Mouse (Mus musculus) activated CD4-positive, CD25-positive, alpha-beta regulatory T cell, adult 9 weeks (primary cell): ENCODE data around the gene Zc3h10. TPM values are rescaled to one million over a fixed set of nuclear protein-coding genes. Genes with fewer than 3 reads are reported as not detected.

Experiments
- polyA plus RNA-seq: library from polyadenylated mRNA; unstranded; fragments of 100-300 nt; shearing (Covaris generic); gene quantifications from one replicate; pipeline ENCODE4 v1.2.1, GENCODE M21; 2017

The Zc3h10 gene
- polyA plus RNA-seq, result 26.0 TPM

DNA sequence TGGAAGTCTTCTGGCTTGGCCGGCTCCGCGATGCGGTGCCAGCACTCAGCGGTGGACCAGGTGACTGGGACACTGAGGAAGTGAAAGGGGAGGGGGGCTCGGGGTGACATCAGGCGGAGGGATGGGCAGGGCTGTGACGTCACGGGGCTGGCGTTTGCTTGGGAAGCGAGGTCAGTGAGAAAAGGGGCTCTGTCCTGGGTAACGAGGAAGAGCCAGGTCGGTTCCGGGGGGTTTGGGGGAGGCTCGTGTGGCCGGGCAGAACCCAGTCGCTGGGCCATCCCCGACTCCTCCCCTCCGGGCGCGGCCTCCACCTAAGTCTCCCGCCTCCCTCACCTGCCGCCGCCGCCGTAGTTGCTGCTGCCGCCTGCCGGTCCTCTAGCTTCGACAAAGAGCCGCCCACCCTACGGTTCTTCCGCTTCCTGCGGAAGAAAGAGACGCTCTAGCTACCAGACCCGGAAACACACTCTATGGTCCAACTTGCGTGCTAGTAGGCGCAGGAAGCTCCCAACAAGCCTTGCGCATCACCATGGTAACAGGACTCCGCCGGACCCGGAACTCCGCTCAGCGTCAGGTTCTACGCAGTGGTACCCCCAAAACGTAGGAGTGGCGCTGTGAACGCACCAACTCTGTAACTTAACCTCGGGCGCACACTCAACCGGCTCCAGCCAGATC lies at the start of gene Zc3h10:
TSS of gene Zc3h10 (minus strand) at position 414 of the 672 bp plus-strand sequence.

DNA sequence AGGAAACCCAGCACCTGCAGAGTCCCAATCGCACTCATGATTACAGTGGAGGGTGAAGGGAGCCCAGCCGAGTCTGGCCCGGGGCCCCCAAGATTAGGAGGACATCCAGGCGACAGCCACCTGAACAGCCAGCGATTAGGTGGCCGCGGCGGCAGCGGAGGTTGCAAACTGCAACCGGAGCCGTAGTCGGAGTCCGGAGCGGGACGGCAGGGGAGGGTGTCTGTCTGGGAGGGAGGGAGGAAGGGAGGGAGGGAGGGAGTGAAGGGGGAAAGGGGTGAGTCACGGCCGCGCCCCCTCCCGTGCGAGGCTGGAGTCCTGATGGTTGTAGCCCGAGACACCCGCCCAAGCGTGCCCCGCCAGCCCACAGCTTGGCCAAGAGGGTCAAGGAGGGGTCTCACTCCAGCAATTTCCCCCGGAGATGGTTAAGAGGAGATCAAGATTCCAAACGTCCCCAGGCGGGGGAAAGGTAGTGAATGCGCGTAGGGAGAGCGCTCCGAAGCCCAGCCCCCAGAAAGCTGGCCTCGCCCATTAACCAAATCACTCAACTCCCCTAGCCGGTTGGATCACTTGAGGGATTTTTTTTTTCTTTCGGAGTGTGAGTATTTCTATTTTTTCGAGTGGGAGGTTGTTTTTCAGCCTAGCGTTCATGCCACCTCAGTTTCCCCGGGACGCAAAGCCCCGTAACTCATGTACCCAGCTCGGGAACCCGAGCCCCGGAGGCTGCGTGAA lies 42.1 kb upstream of the Zc3h10 start, which contains the start of gene Erbb3:
TSS of gene Erbb3 (minus strand) at position 189 of the 729 bp plus-strand sequence.

DNA sequence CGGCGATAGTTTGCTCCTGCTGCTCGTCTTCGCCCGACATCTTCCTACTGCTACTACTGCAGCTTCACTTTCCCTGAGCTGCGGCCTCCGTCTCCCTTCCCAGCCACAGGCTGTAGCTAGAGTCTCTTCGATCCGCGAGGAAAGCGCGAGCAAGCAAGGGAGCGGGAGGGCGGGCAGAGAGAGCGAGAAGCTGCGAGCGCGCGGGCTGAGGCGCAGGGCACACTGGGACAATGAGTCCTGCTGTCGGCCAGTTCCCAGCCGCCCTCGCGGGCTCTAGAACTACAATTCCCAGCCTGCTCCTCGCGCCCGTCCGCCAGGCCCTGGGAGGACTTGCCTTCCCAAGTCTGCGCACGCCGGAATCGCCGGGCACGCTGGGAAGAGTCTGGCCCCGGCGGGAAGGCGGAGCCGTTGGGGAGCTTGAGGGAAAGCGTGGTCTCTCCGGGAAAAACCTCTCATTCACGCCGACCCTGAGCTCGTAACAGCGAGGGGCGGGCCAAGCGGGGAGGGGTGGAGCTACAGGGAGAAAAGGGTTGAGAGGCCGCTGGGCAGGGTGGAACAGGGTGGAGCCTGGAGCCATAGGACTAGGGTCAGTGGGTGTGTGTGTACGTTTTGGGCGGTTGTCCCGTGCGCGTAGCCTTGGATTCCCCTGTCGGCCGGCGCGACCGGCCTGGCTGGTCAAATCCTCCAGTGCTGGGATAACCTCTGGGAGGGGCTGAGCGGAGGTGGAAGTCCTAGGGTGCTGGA lies 18.4 kb upstream of the Zc3h10 start, which contains the start of gene Pa2g4:
TSS of gene Pa2g4 (minus strand) at position 200 of the 744 bp plus-strand sequence.

DNA sequence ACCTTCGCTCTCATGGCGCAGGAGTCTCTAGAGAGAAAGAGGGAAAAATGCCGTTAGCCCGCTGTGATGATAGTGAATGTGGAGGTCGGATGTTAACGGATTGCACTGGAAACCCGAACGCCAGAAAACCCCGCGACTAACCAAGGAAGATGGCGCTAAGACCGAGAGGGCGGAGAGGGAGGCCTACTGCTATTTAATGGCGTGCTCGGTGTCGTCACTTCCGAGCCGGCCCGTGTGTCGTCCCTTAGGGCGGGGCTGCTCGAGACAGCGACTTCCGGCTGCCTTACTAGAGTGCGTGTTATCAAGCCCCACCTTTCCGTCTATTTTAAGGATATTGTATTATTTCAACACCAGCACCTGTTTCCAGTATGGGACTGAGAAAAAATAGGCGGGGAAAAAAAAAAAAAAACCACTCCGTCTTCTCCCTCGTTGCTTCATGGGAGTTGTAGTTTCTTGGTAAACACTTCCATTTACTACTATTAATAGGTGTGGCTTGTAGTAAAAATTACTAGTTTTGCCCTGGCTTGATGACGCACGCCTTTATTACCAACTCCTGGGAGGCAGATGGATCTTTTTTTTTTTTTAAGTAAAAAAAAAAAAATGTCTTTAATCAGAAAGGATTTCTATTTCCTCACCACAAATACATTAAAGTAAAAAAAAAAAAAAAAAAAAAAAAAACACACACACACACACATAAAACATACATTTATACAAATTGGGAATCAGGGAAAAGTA lies 1.5 kb upstream of the Zc3h10 start, which contains the start of gene Rpl41:
TSS of gene Rpl41 (minus strand) at position 359 of the 735 bp plus-strand sequence.

DNA sequence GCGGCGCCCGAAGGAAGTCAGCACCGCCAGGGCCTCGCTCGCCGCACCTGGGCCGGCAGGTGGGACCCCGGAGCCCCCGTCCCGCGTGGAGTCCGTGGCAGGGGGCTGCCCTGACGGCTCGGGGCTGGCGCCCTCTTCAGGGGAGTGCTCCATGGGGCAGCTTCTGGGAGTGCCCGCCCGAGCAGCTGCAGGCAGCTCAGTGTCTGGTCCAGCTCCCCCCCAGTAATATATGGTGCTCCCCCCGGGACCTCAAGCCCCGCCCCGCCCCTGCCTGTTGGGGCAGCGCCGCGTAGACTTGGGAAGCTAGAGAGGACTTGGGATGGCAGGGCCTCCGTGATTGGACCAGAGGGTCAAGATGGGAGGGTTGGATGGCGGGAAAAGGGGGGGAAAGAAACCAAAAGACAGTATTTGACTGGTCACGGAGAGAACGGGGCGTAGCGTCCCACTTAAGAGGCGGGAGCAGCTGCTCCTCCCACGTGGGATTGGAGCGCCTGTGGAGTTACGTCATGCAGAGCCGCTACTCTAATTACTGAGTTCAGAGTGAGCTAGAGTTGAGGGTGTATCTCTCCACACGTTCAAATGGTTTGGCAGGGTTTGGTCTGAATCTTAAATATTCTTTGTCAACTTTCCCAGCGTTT lies 21.8 kb downstream of the Zc3h10 start, which contains the start of gene Esyt1:
TSS of gene Esyt1 (minus strand) at position 201 of the 638 bp plus-strand sequence.

DNA sequence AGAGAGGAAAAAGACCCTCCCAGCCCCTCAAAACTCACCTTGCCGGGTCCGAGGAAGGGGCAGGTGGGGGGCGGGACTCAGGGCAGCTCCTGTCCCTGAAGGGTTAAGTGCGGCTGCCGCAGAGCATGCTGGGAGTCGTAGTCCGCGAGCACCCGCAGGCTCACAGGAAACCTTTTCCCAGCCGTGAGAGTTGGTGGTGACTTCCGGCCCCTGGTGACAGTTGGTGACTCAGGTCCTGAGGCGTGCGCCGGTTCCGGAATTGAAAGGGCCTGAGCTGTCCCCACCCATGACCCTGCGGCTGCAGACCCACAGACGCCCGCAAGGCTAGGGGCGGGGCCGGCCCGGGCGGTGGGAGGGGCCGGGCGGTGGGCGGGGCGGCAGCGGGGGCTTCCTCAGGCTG lies 49.0 kb downstream of the Zc3h10 start, which contains the start of gene Myl6b:
TSS of gene Myl6b (minus strand) at position 96 of the 400 bp plus-strand sequence.

DNA sequence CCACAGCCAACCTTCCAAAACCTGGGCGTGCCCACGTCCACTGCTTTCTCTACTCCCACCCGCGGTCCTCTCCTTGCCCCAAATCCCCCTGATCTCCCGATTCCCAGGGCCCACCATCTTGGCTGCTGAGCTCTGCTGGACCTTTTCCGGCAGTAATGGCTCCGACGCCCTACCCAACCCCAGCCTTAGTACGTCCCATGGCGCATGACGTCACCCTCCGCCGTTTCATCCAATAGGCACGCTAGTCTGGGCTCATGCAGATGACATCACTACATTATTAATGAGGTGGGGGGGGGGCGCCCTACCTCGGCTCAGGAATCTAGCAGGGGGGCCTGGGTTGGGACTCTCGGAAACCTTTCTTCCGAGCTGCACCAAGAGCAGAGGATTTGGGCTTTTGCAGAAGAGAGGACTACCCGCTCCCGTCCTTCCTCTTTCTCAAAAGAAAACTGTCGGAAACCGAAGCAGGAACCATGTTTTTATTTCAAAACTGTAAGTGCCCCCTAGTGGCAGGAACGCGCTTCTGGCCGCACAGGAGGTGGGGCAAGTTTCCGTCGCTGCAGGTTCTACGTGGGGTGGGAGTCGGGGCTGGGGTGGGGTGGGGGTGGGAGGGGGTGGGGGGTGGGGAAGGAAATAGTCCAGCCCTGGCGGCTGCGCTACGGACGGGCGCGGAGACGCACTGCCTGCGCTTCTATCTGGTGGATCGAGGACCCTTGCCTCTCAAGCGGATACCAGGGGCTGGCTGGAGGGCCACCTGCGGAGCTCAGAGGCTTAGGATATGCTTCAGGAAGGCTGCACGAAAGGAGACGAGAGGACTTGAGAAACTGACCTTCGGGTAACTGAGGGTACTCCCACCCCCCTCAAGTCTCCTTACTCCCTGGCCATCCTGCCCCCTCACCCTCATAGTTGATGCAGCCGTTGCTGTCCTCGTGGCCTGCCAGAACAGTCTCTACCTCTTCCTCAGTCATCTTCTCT lies 53.6 kb downstream of the Zc3h10 start, which contains the start of gene Myl6:
TSS of gene Myl6 (minus strand) at position 451 of the 972 bp plus-strand sequence.

Other genes starting within 250 kb of the Zc3h10 start
- gene Il23a, start 249.0 kb downstream of the Zc3h10 start, polyA plus RNA-seq, result not detected
- 45.1 TPM for gene Pan2, start 244.4 kb downstream of the Zc3h10 start, polyA plus RNA-seq
- 156 TPM for gene Cnpy2, start 225.3 kb downstream of the Zc3h10 start, polyA plus RNA-seq
- 181 TPM for gene Cs, start 210.0 kb downstream of the Zc3h10 start, polyA plus RNA-seq
- 12.2 TPM for gene Coq10a, start 178.8 kb downstream of the Zc3h10 start, polyA plus RNA-seq
- gene Ankrd52, start 170.7 kb downstream of the Zc3h10 start, polyA plus RNA-seq, result 2.6 TPM
- 0.13 TPM for gene Slc39a5, start 146.5 kb downstream of the Zc3h10 start, polyA plus RNA-seq
- gene Nabp2, start 136.3 kb downstream of the Zc3h10 start, polyA plus RNA-seq, result 128 TPM
- 47.8 TPM for gene Rnf41, start 136.1 kb downstream of the Zc3h10 start, polyA plus RNA-seq
- gene Smarcc2, start 88.5 kb downstream of the Zc3h10 start, polyA plus RNA-seq, result 131 TPM
- gene Myl6, start 53.6 kb downstream of the Zc3h10 start, polyA plus RNA-seq, result 1,659 TPM
- 3.1 TPM for gene Myl6b, start 49.1 kb downstream of the Zc3h10 start, polyA plus RNA-seq
- 182 TPM for gene Esyt1, start 21.9 kb downstream of the Zc3h10 start, polyA plus RNA-seq
- 3,120 TPM for gene Rpl41, start 1.5 kb upstream of the Zc3h10 start, polyA plus RNA-seq
- gene Pa2g4, start 18.2 kb upstream of the Zc3h10 start, polyA plus RNA-seq, result 35.9 TPM
- 11.3 TPM for gene Erbb3, start 41.9 kb upstream of the Zc3h10 start, polyA plus RNA-seq
- 829 TPM for gene Rps26, start 79.0 kb upstream of the Zc3h10 start, polyA plus RNA-seq
- 148 TPM for gene Ikzf4, start 98.2 kb upstream of the Zc3h10 start, polyA plus RNA-seq
- gene Suox, start 126.3 kb upstream of the Zc3h10 start, polyA plus RNA-seq, result 51.9 TPM
- 49.0 TPM for gene Rab5b, start 148.5 kb upstream of the Zc3h10 start, polyA plus RNA-seq
- 4.9 TPM for gene Pmel, start 156.4 kb upstream of the Zc3h10 start, polyA plus RNA-seq
- 38.5 TPM for gene Cdk2, start 157.3 kb upstream of the Zc3h10 start, polyA plus RNA-seq
- gene Dgka, start 197.1 kb upstream of the Zc3h10 start, polyA plus RNA-seq, result 715 TPM
- gene Pym1, start 200.1 kb upstream of the Zc3h10 start, polyA plus RNA-seq, result 38.2 TPM
- gene Mmp19, start 243.1 kb upstream of the Zc3h10 start, polyA plus RNA-seq, result not detected